Mouse (Mus musculus): ENCODE measurements at regions not wholly inside any gene's neighbourhood (a gene's known extent, or its start where the extent isn't known, plus 50 kb on each side); places are given as distances from the start of the nearest gene placed in this dataset.

DNA sequence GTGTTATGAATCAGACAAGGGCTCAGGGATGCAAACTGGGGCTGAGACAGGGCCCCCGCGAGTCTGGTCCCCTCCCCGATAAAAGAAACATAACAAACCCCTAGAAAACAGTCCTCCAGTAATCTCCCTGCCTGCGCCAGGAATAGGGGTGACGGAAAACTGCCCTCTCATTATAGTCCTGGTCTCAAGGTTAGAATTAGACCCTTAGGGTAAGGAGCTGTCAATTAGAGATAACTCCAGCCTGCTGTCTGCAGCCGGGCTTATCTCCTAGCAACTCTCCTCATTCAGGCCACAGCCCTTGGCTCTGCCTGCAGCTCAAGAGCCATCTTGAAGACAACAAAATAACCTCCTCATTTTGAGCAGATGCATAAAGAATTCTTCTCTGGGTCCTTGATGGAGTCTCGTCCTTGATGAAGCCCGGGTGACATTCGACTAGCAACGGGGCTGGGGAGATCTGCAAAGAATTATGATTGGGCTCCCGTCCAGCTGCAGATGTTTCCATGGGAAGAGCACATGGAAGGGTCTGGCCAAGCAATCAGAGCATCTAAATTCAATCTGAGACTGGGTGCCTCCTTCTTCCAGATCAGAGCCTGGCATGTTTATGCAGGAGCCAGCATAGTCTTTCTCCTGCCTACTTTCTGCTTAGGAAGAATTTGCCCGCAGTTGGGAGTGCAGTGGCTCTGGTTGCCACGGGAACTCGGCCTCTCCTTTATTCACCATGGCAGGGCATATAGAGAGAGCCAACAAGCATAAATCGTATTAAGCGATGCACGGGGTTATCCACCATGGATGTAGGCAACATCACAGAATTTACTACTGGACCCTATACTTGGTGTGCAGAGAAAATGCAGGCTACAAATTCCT lies 281.2 kb downstream of the Sox11 start:
- DNase-seq (ENCODE audit: low spot score) = no peak

DNA sequence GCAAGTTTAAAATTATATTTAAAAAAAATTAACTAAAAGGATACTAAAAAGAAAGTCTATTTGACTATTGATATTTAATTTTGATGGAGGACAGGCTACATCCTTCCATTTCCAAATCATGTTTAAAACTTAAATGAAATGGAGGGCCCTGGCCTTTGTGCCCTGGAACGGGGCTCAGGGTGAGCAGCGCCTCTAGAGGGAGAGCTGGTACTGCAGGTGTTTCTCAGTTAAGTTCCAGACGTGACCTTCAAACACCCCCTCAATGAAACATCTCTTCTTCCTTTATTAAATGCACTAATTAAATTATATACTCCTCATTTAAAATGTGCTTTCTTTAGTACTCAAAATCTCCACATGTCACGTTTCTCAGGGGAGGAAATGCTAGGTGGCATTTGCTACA lies 282.5 kb downstream of the Sox11 start:
- no peak for DNase-seq (ENCODE audit: low spot score)

DNA sequence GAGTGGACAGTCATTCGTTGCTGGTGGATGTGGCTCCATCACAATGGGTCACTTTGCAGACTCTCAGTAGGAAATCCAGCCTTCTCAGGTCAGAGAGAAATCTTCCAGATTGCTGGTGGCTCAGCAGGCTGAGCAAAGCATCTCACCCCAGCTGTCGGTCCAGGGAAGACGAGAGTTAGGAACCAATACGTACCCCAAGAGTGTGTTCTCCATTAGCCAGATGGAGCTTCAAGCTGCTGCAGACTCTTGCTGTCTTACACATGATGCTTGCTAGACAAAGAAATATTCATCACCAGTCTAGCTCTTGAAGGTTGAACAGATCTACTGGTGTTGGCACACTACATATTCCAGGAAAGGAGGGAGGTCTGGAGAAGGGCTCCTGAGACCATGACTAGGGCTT lies 288.0 kb downstream of the Sox11 start:
- DNase-seq (ENCODE audit: low spot score) = no peak

DNA sequence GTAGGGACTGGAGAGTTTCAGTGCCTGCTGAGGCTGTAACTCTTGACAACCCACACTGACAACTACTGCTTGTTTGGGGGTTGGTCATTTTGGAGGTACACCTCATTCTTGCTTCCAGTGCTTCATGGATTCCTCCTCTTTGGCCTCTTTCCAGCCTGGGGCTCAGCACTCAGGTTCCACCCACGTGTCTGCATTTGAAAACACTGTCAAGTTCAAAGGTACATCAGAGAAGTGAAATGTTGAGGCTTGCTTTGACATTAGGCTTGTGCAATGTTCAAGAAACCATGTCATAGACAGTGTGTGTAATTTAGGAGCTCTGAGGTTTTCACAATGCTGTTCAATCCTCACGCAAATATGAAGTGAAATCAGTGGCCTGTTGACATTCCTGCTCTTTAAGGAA lies 304.5 kb downstream of the Sox11 start:
- no peak for DNase-seq (ENCODE audit: low spot score)

DNA sequence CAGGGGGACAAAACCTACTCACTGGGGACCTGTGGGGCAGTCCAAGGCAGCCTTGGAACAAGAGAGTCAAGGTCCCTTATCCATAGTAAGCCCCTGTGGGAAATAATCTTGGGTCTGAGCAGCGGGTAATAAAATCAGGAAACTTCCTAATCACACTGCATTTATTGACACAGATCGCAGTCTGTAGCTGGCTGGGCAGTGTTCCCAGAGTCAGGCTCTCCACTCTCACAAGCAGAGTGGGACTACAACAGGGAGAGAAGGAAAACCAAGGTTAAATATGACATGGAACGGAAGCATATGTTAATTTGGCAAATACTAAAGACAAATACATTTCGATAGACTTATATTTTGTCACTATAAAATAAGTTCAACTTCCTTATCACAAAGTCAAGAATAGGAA lies 322.6 kb downstream of the Sox11 start:
- DNase-seq (ENCODE audit: low spot score) = no peak

DNA sequence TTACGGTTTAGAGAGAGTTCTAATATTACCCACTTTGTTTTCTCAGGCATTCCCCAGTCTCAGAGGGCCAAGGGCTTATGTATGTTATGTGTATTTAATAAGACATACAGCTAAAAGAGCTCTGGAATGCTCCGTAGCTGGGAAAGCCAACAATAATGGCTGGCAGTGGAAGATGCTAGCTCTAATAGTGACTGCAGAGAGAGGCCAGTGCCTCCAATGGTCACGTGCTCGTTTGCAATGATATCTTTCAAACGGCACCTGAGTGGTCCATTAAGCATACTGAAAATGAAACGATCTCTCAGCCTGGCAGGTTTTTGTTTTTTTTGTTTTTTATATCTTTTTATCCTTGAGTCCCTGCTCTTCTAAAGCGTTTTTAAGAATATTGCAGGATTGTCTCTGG lies 324.0 kb downstream of the Sox11 start:
- DNase-seq (ENCODE audit: low spot score) = no peak

DNA sequence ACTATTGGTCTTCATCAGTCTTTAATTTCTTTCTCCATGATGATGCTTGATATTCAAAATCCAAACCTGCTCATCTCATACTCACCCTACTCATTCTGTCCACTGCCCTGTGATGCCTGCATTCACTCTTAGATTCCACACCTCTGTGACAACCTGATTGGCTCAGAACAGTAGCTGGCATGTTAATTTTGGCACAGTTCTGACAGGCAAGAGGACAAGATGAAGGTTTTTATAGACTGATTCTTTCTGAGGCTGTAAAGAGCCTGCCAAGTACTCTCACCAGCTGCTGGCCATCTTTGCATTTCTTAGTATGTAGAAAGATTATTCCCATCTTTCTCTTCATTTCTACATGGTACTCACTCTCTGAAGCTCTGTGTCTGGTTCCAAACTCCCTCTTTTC lies 343.1 kb downstream of the Sox11 start:
- no peak for DNase-seq (ENCODE audit: low spot score)

DNA sequence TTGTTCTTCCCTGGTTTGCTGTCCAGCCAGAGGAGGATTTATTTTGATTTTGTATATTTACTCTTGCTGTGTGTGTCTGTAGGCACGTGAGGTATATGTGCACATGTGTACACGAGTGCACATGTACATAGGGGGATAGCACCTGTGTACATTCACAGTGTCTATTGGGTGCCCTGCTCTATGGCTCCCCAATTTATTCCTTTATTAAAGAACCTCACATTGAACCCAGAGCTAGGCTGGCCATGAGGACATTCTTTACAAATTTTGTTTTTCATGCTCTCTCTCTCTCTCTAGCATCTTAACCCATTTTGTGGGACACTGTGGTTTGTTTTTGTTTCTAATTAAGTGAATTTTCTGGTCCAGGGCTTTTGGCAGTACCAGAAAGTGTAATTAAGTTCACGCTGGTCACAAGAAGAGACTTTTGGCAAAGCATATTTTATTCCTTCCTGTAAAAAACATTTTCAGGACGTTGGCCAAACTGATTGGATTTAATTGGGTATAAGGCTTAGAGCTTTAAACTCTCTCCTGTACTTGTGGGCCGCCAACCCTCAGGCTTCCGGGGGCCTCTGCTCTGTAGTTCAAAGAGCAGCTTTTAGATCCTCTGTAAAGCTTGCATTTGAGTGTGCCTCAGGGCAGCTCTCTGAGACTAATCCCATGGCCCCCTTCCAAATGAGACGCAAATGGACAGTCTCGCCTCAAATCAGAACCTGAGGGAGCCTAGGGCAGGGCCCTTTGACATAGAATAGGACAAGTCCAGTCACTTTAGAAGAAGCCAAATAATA lies 365.9 kb downstream of the Sox11 start:
- no peak for DNase-seq (ENCODE audit: low spot score)

DNA sequence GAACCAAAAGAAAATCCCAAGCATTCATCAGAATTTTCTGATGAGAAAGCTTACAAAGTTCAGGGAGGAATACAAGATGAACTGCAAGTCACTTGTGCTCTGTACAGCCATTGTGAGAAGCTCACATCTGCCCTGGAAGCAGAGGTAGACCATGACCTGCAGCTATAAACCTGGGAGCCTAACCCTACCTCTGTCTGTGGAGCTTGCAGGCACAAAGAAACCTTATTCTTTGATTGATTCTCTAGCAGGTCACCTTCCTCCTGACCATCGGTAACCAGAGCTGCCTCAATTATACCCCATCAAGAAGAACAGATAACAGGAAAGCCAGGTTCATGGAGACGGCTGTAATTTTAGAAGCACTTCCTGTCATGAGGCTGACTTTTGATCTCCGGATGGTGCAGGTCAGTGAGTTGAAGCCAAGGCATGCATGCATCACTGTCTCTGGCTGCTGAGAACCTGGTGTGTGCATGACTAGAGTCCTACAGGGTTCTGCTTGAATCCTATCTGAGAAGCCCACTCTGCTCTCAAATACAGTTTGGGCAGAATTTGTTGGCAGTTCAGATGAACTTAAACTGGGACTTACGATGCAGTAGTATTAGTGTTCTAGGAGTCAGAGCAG lies 369.8 kb downstream of the Sox11 start:
- DNase-seq (ENCODE audit: low spot score) = no peak

DNA sequence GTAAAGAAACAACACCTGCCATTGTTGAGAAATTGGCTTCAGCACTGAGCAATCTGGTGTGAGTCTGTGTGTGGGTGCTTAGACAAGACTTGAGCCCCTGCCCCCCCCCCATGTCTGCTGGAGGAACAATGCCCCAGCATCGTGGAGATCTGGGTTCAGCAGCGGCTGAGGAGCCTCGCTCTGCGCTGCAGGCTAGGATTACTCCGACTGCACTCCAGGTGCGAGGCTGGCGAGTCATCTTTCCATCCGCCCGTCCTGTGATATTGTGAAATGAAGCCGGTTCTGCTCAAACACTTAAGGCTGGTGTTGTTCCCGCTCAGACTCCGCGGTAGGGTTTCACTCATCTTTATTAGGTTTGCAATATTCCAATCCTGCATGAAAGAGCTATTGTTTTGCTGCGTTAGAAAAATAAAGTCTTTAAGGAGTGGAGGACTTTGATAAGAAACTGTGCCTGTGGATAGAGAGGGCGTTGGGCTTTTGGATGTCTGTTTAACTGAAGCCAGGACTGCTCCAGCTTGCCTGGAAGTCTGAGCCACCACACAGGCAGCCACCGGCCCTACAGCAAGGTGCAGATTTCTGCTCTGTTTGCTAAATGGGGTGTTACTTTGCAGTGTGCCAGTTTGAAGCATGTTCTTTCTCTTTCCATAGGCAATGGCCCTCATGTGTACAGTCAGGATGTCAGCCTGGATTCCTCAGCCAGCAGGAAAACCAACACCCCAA lies 375.2 kb downstream of the Sox11 start:
- no peak for DNase-seq (ENCODE audit: low spot score)

DNA sequence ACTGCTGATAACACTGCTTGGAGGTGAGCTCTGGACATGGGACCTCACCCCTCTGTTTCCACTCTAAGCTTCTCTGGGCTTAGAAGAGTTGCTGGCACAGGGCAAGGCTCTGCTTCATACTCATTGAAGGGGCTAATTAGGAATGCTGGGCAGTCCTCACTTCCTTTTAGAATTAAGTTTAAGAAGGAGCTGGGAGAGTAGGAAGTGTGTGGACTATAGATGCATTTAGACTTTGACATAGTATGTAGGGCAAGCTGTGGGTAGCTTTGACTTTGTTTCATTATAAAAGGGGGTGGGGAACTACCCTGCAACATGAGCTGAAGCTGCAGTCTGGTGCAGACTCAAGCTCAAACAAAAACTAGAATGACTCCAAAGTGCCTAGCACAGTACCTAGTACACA lies 378.5 kb downstream of the Sox11 start:
- DNase-seq (ENCODE audit: low spot score) = no peak

DNA sequence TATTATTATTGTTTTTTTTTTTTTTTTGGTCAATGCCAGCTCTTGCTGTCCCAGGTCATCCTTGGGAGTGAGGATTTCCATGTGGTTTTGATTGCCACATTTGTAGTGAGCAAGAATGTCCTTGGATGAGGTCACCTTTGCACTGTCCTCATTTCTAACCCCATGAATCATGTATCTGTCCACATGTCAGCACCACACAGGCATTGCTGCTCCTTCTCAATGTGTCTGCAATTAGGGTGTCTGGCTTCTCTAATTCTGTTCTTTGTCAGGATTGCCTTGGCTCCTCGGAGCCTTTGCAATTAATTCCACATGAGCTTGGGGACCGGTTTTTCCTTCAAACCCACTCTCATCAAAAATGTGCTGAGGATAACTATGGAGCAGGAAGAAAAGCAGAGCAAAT lies 402.5 kb downstream of the Sox11 start:
- DNase-seq (ENCODE audit: low spot score) = no peak

DNA sequence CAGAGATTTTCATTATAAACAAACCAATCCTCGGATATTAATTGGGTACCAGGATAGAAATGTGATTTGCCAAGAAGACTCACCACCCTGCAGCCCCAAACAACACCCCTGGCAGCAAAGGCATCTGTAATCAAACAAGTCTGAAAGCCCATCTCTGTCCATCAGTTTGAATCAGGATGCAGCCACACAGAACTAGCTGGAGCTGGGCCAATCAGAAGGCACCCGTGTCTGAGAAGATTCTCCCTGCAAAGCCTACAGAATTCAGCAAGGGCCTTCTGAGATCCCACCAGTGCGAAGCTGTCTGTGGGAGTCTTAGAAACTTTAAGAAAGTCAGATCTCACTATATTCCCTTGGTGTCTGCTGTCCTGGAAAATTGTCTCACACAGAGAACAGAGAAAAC lies 404.5 kb downstream of the Sox11 start:
- DNase-seq (ENCODE audit: low spot score) = no peak

DNA sequence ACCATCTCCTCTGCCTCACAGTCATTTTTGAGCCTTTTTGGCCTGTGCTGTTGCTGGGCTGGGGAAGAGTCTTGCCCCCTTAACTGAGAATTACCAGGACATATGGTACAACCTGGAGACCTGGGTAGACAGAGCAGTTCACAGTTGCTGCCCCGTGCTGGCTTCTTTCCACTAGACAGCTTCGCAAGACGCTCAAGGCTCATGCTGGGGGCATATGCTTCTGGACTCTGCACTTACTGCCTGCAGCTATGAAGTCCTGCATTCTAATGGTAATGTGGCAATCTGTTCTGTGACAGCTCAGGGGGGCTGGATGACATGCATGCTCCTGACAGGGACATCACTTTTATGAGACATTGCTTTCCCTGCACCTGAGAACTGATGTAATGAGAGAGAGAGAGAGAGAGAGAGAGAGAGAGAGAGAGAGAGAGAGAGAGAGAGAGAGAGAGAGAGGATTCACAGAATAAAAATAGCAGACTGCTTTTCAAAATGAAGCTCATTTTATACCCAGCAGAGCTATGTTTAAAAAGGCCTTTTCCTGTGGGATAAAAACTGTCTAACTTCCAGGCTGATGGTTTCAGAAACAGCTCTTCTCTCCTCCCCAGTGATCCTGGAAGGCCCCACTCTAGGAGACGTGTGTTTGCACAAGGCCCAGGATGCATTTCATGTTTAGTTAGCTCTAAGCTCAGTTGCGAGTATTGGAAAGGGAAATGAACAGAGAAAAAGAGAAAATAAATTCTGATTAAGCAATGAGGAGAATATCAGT lies 405.5 kb downstream of the Sox11 start:
- no peak for DNase-seq (ENCODE audit: low spot score)

DNA sequence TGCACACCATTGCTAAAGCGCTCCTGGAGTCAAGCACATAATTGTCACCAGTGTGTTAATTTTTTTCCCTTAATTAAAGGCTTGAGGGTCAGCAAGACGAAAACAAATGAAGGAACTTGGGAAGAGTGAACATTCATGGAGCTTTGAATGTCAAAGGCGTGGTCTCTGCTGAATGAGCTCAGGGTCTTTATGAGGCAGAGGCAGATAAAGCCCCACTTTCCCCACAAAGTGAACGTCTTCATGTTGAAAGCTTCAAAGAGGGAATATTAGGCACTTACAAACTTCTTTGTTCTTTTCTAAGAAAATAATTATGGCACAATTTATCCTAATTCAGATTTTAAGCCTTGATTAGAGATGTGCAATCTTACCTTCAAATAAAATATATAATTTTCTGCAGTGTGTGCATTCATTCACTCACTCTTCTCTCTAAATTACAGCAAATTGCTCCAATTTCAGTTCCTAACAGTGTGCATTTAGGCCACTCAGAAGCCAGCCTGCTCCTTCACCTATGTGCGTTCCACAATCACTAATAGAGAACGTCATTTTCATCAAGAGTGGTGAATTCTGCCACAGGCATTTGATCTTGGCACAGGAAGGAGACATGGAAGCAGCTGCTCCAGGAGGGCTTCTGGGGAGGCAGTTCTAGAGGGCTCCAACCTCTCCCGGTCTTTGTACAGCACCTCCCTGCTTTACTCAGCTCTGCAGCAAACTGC lies 412.1 kb downstream of the Sox11 start:
- no peak for DNase-seq (ENCODE audit: low spot score)

DNA sequence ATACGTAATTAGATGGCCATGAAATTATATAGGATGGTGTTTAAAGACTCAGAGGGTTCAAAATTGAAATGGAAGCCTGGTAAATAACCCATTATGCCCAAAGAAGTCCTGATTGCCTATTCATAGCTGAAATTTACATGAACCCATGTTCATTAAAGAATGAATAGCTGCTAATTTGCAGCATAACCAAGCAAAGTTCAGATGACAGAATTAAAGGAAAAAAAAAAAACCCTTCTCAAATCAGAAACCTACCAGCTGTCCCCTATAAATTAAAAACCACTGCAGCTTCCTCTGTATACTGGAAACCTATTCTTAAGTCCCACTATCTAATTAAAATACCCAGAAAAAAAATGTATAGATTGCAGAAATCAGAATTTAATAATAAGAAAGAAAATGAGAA lies 436.2 kb downstream of the Sox11 start:
- no peak for DNase-seq (ENCODE audit: low spot score)

DNA sequence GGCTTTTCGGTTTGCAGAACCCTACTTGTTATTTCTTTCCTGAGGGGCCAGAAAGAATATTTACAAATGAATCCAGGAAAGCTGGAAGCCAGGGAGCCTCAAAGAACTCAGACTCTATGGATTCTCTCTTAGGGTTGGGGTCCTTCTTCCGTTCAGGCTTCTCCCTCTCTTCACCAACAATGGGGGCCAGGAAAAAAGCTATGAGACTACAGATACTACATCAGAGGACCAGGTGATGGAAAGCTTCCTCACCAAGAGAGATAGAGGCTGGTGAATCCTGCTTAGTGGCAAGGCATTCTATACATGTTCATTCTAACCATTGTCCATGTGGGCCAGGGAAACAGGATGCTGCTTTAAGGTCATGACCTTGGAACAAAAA lies 434.9 kb downstream of the Cmpk2 start:
- DNase-seq (ENCODE audit: low spot score) = no peak

DNA sequence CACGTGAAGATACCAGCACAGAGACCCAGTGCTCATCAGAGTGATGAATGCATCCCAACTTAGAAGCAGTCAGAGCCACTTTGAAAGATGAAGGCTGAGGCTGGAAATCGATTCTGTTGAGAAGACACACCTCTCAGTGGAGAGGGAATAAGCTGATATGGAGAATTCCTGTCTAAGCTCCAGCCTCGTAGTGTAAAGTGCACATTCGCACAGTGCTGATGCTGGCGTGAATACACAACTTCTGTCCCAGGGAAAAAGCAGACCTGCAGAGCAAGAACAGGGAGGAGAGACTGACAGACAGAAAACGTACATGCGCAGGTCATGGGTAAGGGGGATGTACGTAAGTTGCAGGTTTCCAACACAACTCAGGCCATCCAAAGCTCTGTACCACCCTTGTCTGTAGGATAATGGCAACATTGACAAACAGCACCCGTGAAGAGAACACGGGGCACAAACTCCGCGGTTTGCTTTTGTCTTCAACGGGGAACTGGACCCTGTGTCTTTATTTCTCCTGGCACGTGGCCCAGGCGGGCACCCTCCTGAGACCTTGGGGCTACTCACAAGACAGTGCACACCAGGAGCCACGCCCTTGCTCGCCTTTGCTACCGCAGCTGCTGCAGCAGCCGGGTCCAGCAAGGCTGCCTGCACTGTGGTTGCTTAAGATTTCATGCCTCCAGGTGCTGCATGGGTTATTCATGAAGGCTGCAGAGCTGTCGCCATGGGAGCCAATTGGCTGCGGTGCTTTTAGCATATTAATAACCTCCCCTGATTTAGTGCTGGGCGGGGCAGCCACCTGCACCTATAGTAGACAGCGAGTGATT lies 434.3 kb downstream of the Cmpk2 start:
- no peak for DNase-seq (ENCODE audit: low spot score)

DNA sequence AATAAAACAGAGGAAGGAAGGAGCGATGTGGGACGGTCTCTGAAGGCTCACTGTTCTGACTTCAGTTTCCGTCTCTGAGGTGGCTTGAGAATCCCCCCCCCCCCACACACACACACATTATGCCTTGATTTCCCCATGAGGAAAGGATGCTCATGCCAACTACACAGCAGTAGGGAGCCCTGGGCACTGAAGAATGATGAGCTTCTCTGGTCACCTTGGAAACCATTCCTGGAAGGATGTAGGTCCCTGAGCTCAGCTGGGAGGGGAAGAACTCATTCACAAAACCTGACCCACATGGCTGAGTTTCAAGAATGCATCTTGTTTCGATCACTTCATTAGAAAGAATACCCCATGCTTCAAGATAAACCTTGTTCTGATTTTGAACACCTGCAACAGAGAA lies 422.2 kb downstream of the Cmpk2 start:
- no peak for DNase-seq (ENCODE audit: low spot score)

DNA sequence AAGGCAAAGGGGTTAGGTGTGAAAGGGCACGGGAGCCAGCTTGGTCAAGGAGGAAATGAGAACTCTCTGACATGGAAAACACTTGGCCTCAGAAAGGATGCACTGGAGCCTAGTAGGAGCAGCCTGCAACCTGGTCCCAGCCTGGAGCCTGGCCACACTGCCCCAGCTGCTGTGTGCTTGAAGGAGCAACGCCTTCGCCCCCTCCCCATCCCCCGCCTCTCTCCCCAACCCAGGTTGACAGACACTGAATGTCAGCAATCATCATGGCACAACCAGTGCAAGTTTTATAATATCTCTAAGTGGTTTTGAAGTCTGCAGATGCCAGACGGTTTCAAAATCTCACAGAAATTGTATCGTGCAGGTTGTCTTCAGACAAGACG lies 417.6 kb downstream of the Cmpk2 start:
- no peak for DNase-seq (ENCODE audit: low spot score)

Data from layer of hippocampus, adult 9-10 months (tissue).